In genomic region chr6:93648581-93649230, GRCm38 (mm10) we compare ENCODE assay signal across 8 mouse cellular contexts.
DNase-seq lines count a peak whose midpoint lies in the region; ATAC-seq and TF ChIP-seq lines count a peak whose summit lies in the region.

No protein-coding gene starts in this region.

- no peak overlapping the region for H3K4me2 ChIP-seq in stomach, postnatal 0 days (replicated peaks; ENCODE audit: low read depth)
- H3K4me2 ChIP-seq in hindbrain, postnatal 0 days (ENCODE audit: low read depth, low read length) = no peak overlapping the region

- H3K4me1 ChIP-seq in stomach, postnatal 0 days (replicated peaks; ENCODE audit: control insufficient read depth, insufficient read depth) = no peaks in the 10 kb centered on the region
- H3K4me1 ChIP-seq in hindbrain, postnatal 0 days (ENCODE audit: insufficient read depth, low read length) = no peaks in the 10 kb centered on the region

- TF ChIP-seq EP300 in stomach, postnatal 0 days (optimal IDR thresholded peaks at IDR 0.05) = no peak

- ATAC-seq in stomach, postnatal 0 days (ENCODE audit: low FRiP score, low TSS enrichment) = 0 out of 2 replicates have a peak, but pooled peaks have one; percentile 26
- ATAC-seq in hindbrain, postnatal 0 days = no peak

- WGBS in stomach, postnatal 0 days = 73% methylated on average over 8 of the region's 8 CpGs
- WGBS in hindbrain, postnatal 0 days = 79% methylated on average over 8 of the region's 8 CpGs

- H3K9me3 ChIP-seq in stomach, postnatal 0 days (ENCODE audit: control insufficient read depth, low read length) = no peaks in the 10 kb centered on the region
- no peaks in the 10 kb centered on the region for H3K9me3 ChIP-seq in hindbrain, postnatal 0 days (ENCODE audit: low read length)

- TF ChIP-seq CTCF in stomach, postnatal 0 days (IDR thresholded peaks at IDR 0.05; ENCODE audit: low read depth) = no peak
- no peak for TF ChIP-seq CTCF in hindbrain, postnatal 0 days (IDR thresholded peaks at IDR 0.05; ENCODE audit: low read depth)

- H3K36me3 ChIP-seq in stomach, postnatal 0 days (ENCODE audit: control insufficient read depth, insufficient read depth, low read length) = no peaks in the 10 kb centered on the region
- no peaks in the 10 kb centered on the region for H3K36me3 ChIP-seq in hindbrain, postnatal 0 days (ENCODE audit: insufficient read depth, low read length)

- no peak overlapping the region for H3K9ac ChIP-seq in stomach, postnatal 0 days (ENCODE audit: low read length)
- H3K9ac ChIP-seq in hindbrain, postnatal 0 days (replicated peaks; ENCODE audit: low read length) = no peak overlapping the region

- DNase-seq in adrenal gland, adult 2 months = peak; percentile 20
- DNase-seq in adrenal gland, postnatal 25 days = no peak
- peak; percentile 14 for DNase-seq in right cerebral cortex, adult 18-20 months
- no peak for DNase-seq in right cerebral cortex, postnatal 14 days
- peak; percentile 23 to 51 for DNase-seq in kidney, postnatal 25 days
- peak; percentile 13 for DNase-seq in stomach, postnatal 0 days (ENCODE audit: low spot score)
- no peak for DNase-seq in thymus, postnatal 25 days
- DNase-seq in hindbrain, postnatal 0 days (ENCODE audit: low spot score) = no peak

- H3K4me3 ChIP-seq in stomach, postnatal 0 days (ENCODE audit: low read depth, low read length) = no peak overlapping the region
- H3K4me3 ChIP-seq in hindbrain, postnatal 0 days (ENCODE audit: low read length) = no peak overlapping the region

- no peak overlapping the region for H3K27ac ChIP-seq in stomach, postnatal 0 days (replicated peaks)
- no peak overlapping the region for H3K27ac ChIP-seq in hindbrain, postnatal 0 days

- no peaks in the 10 kb centered on the region for H3K27me3 ChIP-seq in stomach, postnatal 0 days (ENCODE audit: control insufficient read depth, insufficient read depth, low read length)
- H3K27me3 ChIP-seq in hindbrain, postnatal 0 days (ENCODE audit: insufficient read depth, low read length) = no peaks in the 10 kb centered on the region

Comparison
In these comparisons a context has a peak if more than half of its experiments do, and no peak if none do; other contexts are left out.
1. DNase-seq: peak in adrenal gland, adult 2 months (single experiment), right cerebral cortex, adult 18-20 months (single experiment), kidney, postnatal 25 days (2 of 2) and stomach, postnatal 0 days (single experiment); none in adrenal gland, postnatal 25 days (single experiment), right cerebral cortex, postnatal 14 days (single experiment), thymus, postnatal 25 days (single experiment) and hindbrain, postnatal 0 days (single experiment).